Mouse (Mus musculus) embryonic fibroblast, embryonic 13.5 days (primary cell): ENCODE results near the gene Cbx4.

Source experiments
- CTCF ChIP-seq: IDR thresholded peaks from 2 replicates; pipeline ENCODE4 v1.5.1; 2011; ENCODE audit warnings: mild to moderate bottlenecking, control low read depth, low read length, moderate library complexity, borderline replicate concordance; ENCODE audit not compliant: insufficient read depth
- POLR2A ChIP-seq: IDR thresholded peaks from 2 replicates; pipeline ENCODE4 v1.6.1; 2011; ENCODE audit warnings: low read depth, mild to moderate bottlenecking, control low read depth, low read length, moderate library complexity

- TF ChIP-seq POLR2A (no peak), CTCF (no peak)
Measured at GRCm38 (mm10) chr11:119039732-119040512, 46.1 kb downstream of the Cbx4 start.
